Mouse (Mus musculus): ENCODE data around the gene Echdc3.

The Echdc3 gene

GRCm38 (mm10) chr2:6226361-6227058 is 13.7 kb upstream of the Echdc3 start:
- DNase-seq (ENCODE audit: low spot score in 2 of 2): no peak

GRCm38 (mm10) chr2:6220141-6220805 is 7.4 kb upstream of the Echdc3 start:
- DNase-seq (ENCODE audit: low spot score in 2 of 2): peak; percentile 65 to 72

GRCm38 (mm10) chr2:6212327-6212723 is 508 bp downstream of the Echdc3 start:
- DNase-seq (ENCODE audit: low spot score in 2 of 2): no peak

- DNase-seq (ENCODE audit: low spot score in 2 of 2): no peak
Observed at GRCm38 (mm10) chr2:6210840-6211239, 2.0 kb downstream of the Echdc3 start.

- DNase-seq (ENCODE audit: low spot score in 2 of 2): no peak
Observed at GRCm38 (mm10) chr2:6209746-6210145, 3.1 kb downstream of the Echdc3 start.

- no peak for DNase-seq (ENCODE audit: low spot score in 2 of 2)
Observed at GRCm38 (mm10) chr2:6209116-6209515, 3.7 kb downstream of the Echdc3 start.

- no peak for DNase-seq (ENCODE audit: low spot score in 2 of 2)
Observed at GRCm38 (mm10) chr2:6207736-6208135, 5.1 kb downstream of the Echdc3 start.

GRCm38 (mm10) chr2:6196363-6196973 is 16.4 kb downstream of the Echdc3 start:
- DNase-seq (ENCODE audit: low spot score in 2 of 2): no peak

- no peak for DNase-seq (ENCODE audit: low spot score in 2 of 2)
Observed at GRCm38 (mm10) chr2:6195468-6196239, 17.2 kb downstream of the Echdc3 start.

GRCm38 (mm10) chr2:6194497-6194896 is 18.3 kb downstream of the Echdc3 start:
- DNase-seq (ENCODE audit: low spot score in 2 of 2): no peak

- no peak for DNase-seq (ENCODE audit: low spot score in 2 of 2)
Observed at GRCm38 (mm10) chr2:6193591-6193973, 19.3 kb downstream of the Echdc3 start.

GRCm38 (mm10) chr2:6192820-6193590 is 19.8 kb downstream of the Echdc3 start:
- DNase-seq (ENCODE audit: low spot score in 2 of 2): peak in 1 of 2 experiments; percentile 41

- no peak for DNase-seq (ENCODE audit: low spot score in 2 of 2)
Observed at GRCm38 (mm10) chr2:6190036-6190435, 22.8 kb downstream of the Echdc3 start.

- no peak for DNase-seq (ENCODE audit: low spot score in 2 of 2)
Observed at GRCm38 (mm10) chr2:6189675-6189998, 23.2 kb downstream of the Echdc3 start.

GRCm38 (mm10) chr2:6188891-6189674 is 23.8 kb downstream of the Echdc3 start:
- DNase-seq (ENCODE audit: low spot score in 2 of 2): no peak

GRCm38 (mm10) chr2:6187418-6187817 is 25.4 kb downstream of the Echdc3 start:
- no peak for DNase-seq (ENCODE audit: low spot score in 2 of 2)

- no peak for DNase-seq (ENCODE audit: low spot score in 2 of 2)
Observed at GRCm38 (mm10) chr2:6186913-6187312, 25.9 kb downstream of the Echdc3 start.

- no peak for DNase-seq (ENCODE audit: low spot score in 2 of 2)
Observed at GRCm38 (mm10) chr2:6179749-6180117, 33.1 kb downstream of the Echdc3 start.

GRCm38 (mm10) chr2:6178901-6179748 is 33.7 kb downstream of the Echdc3 start:
- DNase-seq (ENCODE audit: low spot score in 2 of 2): no peak

GRCm38 (mm10) chr2:6173013-6173412 is 39.8 kb downstream of the Echdc3 start:
- DNase-seq (ENCODE audit: low spot score in 2 of 2): no peak
